ENCODE assay signal across 20 mouse cellular contexts in the genomic region with DNA sequence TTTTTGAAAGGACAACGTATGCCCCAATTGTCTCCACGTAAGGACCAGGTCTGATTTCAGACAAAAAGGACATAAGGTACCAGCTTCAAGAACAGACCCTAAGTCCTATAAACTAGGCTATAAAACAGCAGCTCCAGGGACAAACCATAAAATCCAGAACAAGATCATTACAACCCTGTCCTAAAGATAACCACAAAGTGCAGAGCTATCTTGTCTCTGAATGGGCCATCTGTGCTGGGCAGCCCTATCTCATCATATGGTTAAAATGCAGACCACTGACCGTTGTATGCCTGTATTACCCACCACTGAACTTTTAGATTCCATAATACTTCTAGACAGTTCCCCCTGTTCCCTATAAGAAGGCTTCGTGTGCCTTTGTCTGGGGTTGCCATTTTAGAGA.
A peak's percentile ranks its signal among the peaks of the same experiment; 100 is the strongest.
DNase-seq lines count a peak whose midpoint lies in the region; ATAC-seq and TF ChIP-seq lines count a peak whose summit lies in the region.
"Had no signal": no experiment of that assay in that cellular context is flagged by ENCODE, and none has a peak within 500 bp of the region (broad histone marks: within the 10 kb centered on the region; RNA-seq: fewer than 3 reads in every experiment).

No protein-coding gene starts in this region.

- TF ChIP-seq CTCF in liver, postnatal 0 days (IDR thresholded peaks at IDR 0.05; ENCODE audit: low read depth) = no peak
- no peak for TF ChIP-seq CTCF in G1E (IDR thresholded peaks at IDR 0.05; ENCODE audit: low read depth, low read length)
- TF ChIP-seq CTCF in MEL (IDR thresholded peaks at IDR 0.05 in 2 of 3, conservative IDR thresholded peaks at IDR 0.05 in 1 of 3; ENCODE audit: control insufficient read depth in 1 of 3, insufficient read depth in 1 of 3, low read depth in 2 of 3, low read length in 3 of 3, poor library complexity in 1 of 3, severe bottlenecking in 1 of 3) = no peak

- no peak for TF ChIP-seq RAD21 in MEL (IDR thresholded peaks at IDR 0.05; ENCODE audit: low read depth, low read length)

- no peak for ATAC-seq in liver, postnatal 0 days
- no peak for ATAC-seq in liver, embryonic 11.5 days (replicated peaks; ENCODE audit: low FRiP score)
- peak; percentile 42; the same call in 1 of the 2 replicates for ATAC-seq in G1E (ENCODE audit: extremely low read depth, insufficient number of reproducible peaks, low FRiP score, poor library complexity, severe bottlenecking)
- peak; percentile 59 for ATAC-seq in megakaryocyte-erythroid progenitor cell, adult 5-6 weeks (replicated peaks; ENCODE audit: low FRiP score, low TSS enrichment, poor library complexity, severe bottlenecking)
- ATAC-seq: forebrain, embryonic 13.5 days; forebrain, embryonic 15.5 days; forebrain, postnatal 0 days had no signal

- no peak for TF ChIP-seq POLR2A in MEL (IDR thresholded peaks at IDR 0.05; ENCODE audit: control insufficient read depth in 1 of 2, insufficient read depth in 1 of 2, low read depth in 1 of 2, low read length in 2 of 2, poor library complexity in 1 of 2)

- H3K27ac ChIP-seq in liver, postnatal 0 days (ENCODE audit: low read depth) = no peak overlapping the region
- no peak overlapping the region for H3K27ac ChIP-seq in liver, embryonic 11.5 days (ENCODE audit: low read depth, low read length)
- H3K27ac ChIP-seq in MEL (ENCODE audit: control insufficient read depth, low read depth, low read length) = no peak overlapping the region
- H3K27ac ChIP-seq: embryonic facial prominence, embryonic 10.5 days; embryonic facial prominence, embryonic 12.5 days; forebrain, embryonic 13.5 days; forebrain, embryonic 15.5 days had no signal

- no peaks in the 10 kb centered on the region for H3K27me3 ChIP-seq in liver, postnatal 0 days (ENCODE audit: insufficient read depth, low read length)
- no peaks in the 10 kb centered on the region for H3K27me3 ChIP-seq in liver, embryonic 11.5 days (replicated peaks; ENCODE audit: control insufficient read depth, insufficient read depth, low read length)
- H3K27me3 ChIP-seq in G1E (ENCODE audit: insufficient read depth, low read length) = no peaks in the 10 kb centered on the region
- H3K27me3 ChIP-seq in MEL (ENCODE audit: control insufficient read depth in 1 of 2, insufficient read depth in 2 of 2, low read length in 2 of 2) = no peaks in the 10 kb centered on the region
- H3K27me3 ChIP-seq: embryonic facial prominence, embryonic 12.5 days; forebrain, embryonic 13.5 days; forebrain, embryonic 15.5 days had no signal

- TF ChIP-seq EP300 in liver, postnatal 0 days (IDR thresholded peaks at IDR 0.05; ENCODE audit: low read depth) = peak; percentile 19; the same call in 1 of the 2 replicates
- TF ChIP-seq EP300 in MEL (IDR thresholded peaks at IDR 0.05; ENCODE audit: low read depth in 1 of 2, low read length in 2 of 2) = peak in 1 of 2 experiments; percentile 40; a peak in 1 of 4 replicates

- no peaks in the 10 kb centered on the region for H3K9me3 ChIP-seq in liver, postnatal 0 days (ENCODE audit: low read length)
- no peaks in the 10 kb centered on the region for H3K9me3 ChIP-seq in liver, embryonic 11.5 days (ENCODE audit: control insufficient read depth, low read length)
- H3K9me3 ChIP-seq in G1E (replicated peaks) (peaks cover 2% of the 10 kb centered on the region; the same call in 1 of the 2 replicates), MEL (replicated peaks; ENCODE audit: insufficient read depth, low read length) (no peaks in the 10 kb centered on the region)
- H3K9me3 ChIP-seq: embryonic facial prominence, embryonic 10.5 days; embryonic facial prominence, embryonic 12.5 days; forebrain, embryonic 13.5 days; forebrain, embryonic 15.5 days had no signal

- H3K4me2 ChIP-seq in liver, postnatal 0 days (ENCODE audit: low read depth, low read length) = no peak overlapping the region
- H3K4me2 ChIP-seq in liver, embryonic 11.5 days = no peak overlapping the region
- H3K4me2 ChIP-seq: embryonic facial prominence, embryonic 12.5 days; forebrain, embryonic 13.5 days; forebrain, embryonic 15.5 days had no signal

- H3K9ac ChIP-seq in liver, postnatal 0 days (replicated peaks) = no peak overlapping the region
- H3K9ac ChIP-seq in liver, embryonic 11.5 days (ENCODE audit: low read depth, low read length) = no peak overlapping the region
- no peak overlapping the region for H3K9ac ChIP-seq in MEL (ENCODE audit: control insufficient read depth, low read depth, low read length, poor library complexity, severe bottlenecking)
- H3K9ac ChIP-seq: embryonic facial prominence, embryonic 12.5 days; forebrain, embryonic 13.5 days; forebrain, embryonic 15.5 days; forebrain, postnatal 0 days had no signal

- WGBS in liver, postnatal 0 days (ENCODE audit: insufficient replicate concordance) = 67% methylated on average over 4 of the region's 4 CpGs
- WGBS in liver, embryonic 11.5 days = 75% methylated on average over 4 of the region's 4 CpGs

- no peak for DNase-seq in liver, postnatal 0 days
- DNase-seq in liver, embryonic 11.5 days (ENCODE audit: low spot score) = no peak
- DNase-seq in G1E (ENCODE audit: low spot score) = no peak
- no peak for DNase-seq in MEL (ENCODE audit: low read depth, low spot score)
- DNase-seq in heart, adult 9 months (ENCODE audit: low spot score in 2 of 2) = no peak
- no peak for DNase-seq in kidney, postnatal 10 days
- DNase-seq: adrenal gland, adult 2 months; adrenal gland, postnatal 10 days; adrenal gland, postnatal 36 days; cerebellum, adult 11-12 months; cerebellum, adult 2 months; cerebellum, adult 9-10 months; cerebellum, postnatal 10 days; cerebellum, postnatal 25 days; forebrain, postnatal 0 days had no signal

- H3K79me2 ChIP-seq in MEL (ENCODE audit: control insufficient read depth, insufficient read depth, low read length, poor library complexity) = no peaks in the 10 kb centered on the region

- H3K36me3 ChIP-seq in liver, postnatal 0 days (replicated peaks; ENCODE audit: insufficient read depth, low read length) = no peaks in the 10 kb centered on the region
- no peaks in the 10 kb centered on the region for H3K36me3 ChIP-seq in liver, embryonic 11.5 days (ENCODE audit: control insufficient read depth, insufficient read depth, low read length)
- no peaks in the 10 kb centered on the region for H3K36me3 ChIP-seq in G1E (replicated peaks)
- H3K36me3 ChIP-seq in MEL (ENCODE audit: control insufficient read depth in 1 of 2, insufficient read depth in 2 of 2, low read length in 2 of 2) = no peaks in the 10 kb centered on the region
- H3K36me3 ChIP-seq: embryonic facial prominence, embryonic 10.5 days; embryonic facial prominence, embryonic 12.5 days; forebrain, embryonic 15.5 days had no signal

- no peak overlapping the region for H3K4me3 ChIP-seq in liver, postnatal 0 days (ENCODE audit: low read depth, low read length)
- no peak overlapping the region for H3K4me3 ChIP-seq in liver, embryonic 11.5 days (ENCODE audit: low read depth, low read length)
- H3K4me3 ChIP-seq in G1E (ENCODE audit: low read depth, low read length) (no peak overlapping the region), MEL (ENCODE audit: control insufficient read depth in 1 of 2, insufficient read depth in 1 of 2, low read depth in 2 of 2, low read length in 2 of 2) (no peak overlapping the region)
- H3K4me3 ChIP-seq: embryonic facial prominence, embryonic 10.5 days; embryonic facial prominence, embryonic 12.5 days; forebrain, embryonic 13.5 days; forebrain, embryonic 15.5 days had no signal

- H3K4me1 ChIP-seq in liver, postnatal 0 days (ENCODE audit: insufficient read depth) = no peaks in the 10 kb centered on the region
- no peaks in the 10 kb centered on the region for H3K4me1 ChIP-seq in liver, embryonic 11.5 days (replicated peaks; ENCODE audit: control insufficient read depth, insufficient read depth, low read length)
- no peaks in the 10 kb centered on the region for H3K4me1 ChIP-seq in G1E (ENCODE audit: insufficient read depth, low read depth, low read length)
- H3K4me1 ChIP-seq in MEL (ENCODE audit: control insufficient read depth in 1 of 2, insufficient read depth in 2 of 2, low read length in 2 of 2) = peaks cover 0 to under 1% of the 10 kb centered on the region in 2 experiments; a peak in 1 of 4 replicates
- H3K4me1 ChIP-seq: embryonic facial prominence, embryonic 10.5 days; embryonic facial prominence, embryonic 12.5 days; forebrain, embryonic 13.5 days; forebrain, embryonic 15.5 days had no signal

TF ChIP-seq in MEL, 35 proteins besides CTCF, POLR2A, EP300 and RAD21:
- TF ChIP-seq TCF12 (IDR thresholded peaks at IDR 0.05; ENCODE audit: low read depth, low read length) (0 out of 2 replicates have a peak, but pooled peaks have one; percentile 17), HCFC1 (IDR thresholded peaks at IDR 0.05; ENCODE audit: low read depth, low read length) (no peak), BHLHE40 (IDR thresholded peaks at IDR 0.05; ENCODE audit: borderline replicate concordance, low read depth, low read length) (no peak)

Comparison
In these comparisons a context has a peak if more than half of its experiments do, and no peak if none do; other contexts are left out.
1. ATAC-seq: peak in G1E (single experiment) and megakaryocyte-erythroid progenitor cell, adult 5-6 weeks (single experiment); none in liver, postnatal 0 days (single experiment) and liver, embryonic 11.5 days (single experiment).